Mouse (Mus musculus) thymus, postnatal 25 days (tissue): ENCODE results near the gene Ptrh2.

ENCODE experiments used
- DNase-seq: peaks from one replicate; pipeline ENCODE4 v3.0.0; 2022

The Ptrh2 gene

DNA sequence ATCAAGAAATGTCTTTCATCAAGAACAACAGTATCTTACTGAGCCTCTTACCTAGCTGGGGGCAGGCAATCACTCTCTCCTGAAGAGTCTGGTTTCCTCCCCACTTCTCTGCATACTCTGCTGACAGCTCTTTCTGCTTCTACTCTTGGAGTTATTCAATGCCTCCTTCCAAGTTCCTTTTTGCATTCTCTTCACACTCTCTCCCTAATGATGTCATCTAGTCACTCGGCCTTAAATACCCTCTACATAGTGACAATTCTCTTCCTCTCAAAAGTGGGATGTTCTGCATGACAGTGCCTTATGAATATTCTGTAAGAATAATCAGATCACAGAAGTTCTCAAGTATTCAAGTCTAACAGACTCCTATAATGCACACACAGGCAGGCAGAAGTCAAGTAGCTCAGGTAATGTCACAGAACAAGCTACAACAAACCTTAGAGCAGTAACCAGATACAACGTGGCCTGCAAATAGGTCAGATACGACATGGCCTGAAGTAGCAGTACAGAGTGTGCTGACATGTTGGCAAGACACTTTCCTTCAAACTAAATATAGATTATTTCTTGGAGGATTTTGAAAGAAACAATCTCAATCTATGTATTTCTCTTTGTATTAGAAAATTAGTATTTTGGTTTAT, 12.6 kb upstream of the Ptrh2 start:
- no peak for DNase-seq

- no peak for DNase-seq
Measured at GRCm38 (mm10) chr11:86672772-86673171, 11.0 kb upstream of the Ptrh2 start.

DNA sequence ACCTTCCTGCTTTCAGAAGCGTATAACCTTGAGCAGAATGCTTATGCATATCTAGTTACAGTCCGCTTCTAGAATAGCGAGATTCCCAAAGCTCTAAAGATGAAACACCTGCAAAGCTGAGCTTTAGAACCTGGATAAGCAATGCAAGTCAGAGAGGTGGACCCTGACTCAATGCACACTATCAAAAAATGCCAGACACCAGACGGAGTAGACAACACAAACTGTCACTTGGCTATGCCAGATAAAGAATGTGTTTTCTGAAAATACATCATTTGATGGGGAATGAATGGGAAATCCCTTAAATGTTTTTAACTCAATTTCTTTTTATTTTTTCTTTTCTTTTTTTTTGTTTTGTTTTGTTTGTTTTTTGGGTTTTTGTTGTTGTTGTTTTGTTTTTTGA, 8.3 kb upstream of the Ptrh2 start:
- no peak for DNase-seq

DNA sequence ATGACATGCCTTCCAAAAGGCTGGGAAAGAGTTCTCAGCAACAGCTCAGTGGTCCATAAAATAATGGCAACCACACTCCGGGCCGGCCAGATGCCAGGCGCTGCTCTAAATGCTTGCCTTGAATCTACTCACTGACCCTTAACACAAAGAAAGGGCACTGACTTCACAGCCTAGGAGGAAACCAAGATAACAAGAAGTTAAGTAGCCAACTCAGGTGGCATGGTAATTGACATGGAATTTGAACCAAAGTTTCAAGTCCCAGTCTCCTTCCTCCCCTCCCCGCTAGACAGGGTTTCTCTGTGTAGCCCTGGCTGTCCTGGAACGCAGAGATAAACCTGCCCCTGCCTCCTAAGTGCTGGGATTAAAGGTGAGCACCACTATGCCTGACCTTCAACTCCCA, 4.8 kb upstream of the Ptrh2 start:
- DNase-seq, result no peak

- no peak for DNase-seq
Measured at GRCm38 (mm10) chr11:86680729-86681128, 3.1 kb upstream of the Ptrh2 start.

- DNase-seq, result no peak
Measured at GRCm38 (mm10) chr11:86681423-86681822, 2.4 kb upstream of the Ptrh2 start.

DNA sequence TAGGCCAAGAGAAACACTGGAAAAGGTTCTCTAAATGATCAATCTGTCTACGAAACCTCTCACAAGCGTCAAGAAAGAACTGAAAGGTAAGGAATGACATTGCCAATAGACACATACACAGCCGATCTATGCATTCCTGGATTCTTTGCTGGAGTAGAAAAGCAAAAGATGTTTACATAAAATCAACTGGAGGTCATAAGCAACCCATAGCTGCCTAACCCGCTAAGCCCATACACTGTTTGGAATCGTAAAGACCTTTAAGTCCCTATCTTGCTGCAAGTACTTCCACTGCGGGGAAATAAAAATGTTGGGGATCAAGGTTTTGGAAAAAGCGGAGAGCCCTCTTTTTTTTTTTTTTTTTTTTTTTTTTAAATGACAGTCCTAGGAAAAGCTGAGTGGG, 924 bp upstream of the Ptrh2 start:
- DNase-seq, result no peak

DNA sequence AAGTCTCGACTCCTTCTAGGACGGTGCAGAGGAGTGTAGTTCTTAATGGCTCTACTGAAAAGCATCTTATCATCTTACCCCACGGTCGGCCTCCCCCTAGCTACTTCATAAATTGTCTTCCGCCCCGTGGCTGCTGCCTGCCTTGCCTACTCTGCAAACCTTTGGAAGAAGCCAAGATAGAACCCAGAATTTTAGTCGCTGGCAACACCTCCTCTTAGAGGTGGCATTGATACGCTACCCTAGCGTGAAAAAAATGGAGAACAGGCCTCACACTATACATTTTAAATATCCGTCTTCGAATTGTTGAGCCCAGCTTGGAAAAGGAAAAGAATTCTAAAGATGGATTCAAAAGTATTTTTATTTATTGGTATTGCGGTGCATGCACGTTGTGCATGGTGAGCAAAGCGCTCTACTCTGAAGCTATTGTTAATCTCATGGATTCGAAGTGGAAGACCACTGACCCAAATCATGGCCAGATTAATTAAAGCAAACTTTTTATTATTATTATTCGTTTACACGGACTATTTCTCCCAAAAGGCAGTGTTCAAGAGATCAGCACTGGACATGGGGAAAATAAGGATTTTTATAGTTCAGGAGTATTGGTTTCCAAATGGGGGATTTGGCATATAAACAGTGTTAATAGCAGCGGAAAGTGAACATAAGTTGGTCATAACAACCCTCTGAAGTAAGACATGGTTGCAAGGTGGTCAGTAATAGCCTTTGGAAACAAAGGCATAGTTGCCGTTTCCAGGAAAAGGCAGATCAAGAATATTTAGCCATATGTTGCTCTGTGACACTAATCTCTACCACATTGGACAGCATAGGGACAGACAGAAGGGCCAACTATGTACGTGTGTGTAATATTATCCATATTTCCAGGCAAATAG, 584 bp downstream of the Ptrh2 start:
- no peak for DNase-seq

- no peak for DNase-seq
Measured at GRCm38 (mm10) chr11:86685366-86685765, 1.6 kb downstream of the Ptrh2 start.

- no peak for DNase-seq
Measured at GRCm38 (mm10) chr11:86690383-86690782, 6.6 kb downstream of the Ptrh2 start.

- no peak for DNase-seq
Measured at GRCm38 (mm10) chr11:86691482-86691881, 7.7 kb downstream of the Ptrh2 start.

DNA sequence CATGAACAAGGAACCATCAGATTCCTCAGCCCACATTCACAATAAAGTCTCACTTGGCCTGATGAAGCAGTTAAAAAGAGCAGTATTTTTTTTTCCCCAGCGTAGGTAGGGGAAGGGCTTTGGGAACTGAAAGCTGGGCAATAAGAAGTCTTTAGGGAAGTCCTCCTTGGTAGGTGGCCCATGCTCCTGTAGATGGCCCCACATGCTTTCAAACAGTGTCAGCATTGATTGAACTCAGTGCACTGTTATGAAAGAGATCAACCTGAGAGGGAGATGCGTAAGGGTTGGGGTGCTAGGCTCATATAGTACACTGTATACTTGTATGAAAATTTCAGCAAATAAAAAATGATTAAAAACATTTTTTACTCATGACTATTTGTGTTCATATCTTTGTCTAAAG, 8.2 kb downstream of the Ptrh2 start:
- no peak for DNase-seq

- no peak for DNase-seq
Measured at GRCm38 (mm10) chr11:86692546-86692945, 8.8 kb downstream of the Ptrh2 start.

GRCm38 (mm10) chr11:86695461-86695860, 11.7 kb downstream of the Ptrh2 start:
- DNase-seq, result no peak

- DNase-seq, result no peak
Measured at GRCm38 (mm10) chr11:86701151-86701550, 17.4 kb downstream of the Ptrh2 start.

DNA sequence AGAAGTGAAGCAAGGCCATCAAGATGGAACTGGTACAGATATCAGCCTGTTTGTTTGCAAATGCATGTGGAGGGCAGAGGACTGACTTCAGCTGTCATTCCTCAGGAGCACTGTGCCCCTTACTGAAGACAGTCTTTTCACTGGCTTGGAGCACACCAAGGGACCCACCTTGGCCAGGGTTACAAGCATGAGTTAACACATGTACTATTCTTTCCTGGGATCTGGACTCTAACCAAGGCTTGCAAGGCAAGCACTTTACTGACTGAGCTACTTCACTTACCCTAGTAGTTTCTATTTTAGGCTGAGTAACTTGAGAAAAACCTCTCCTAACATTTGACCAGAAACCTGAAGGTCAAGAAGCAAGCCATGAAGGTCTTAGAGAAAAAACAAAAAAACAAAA, 30.8 kb downstream of the Ptrh2 start:
- DNase-seq, result no peak

- DNase-seq, result no peak
Measured at GRCm38 (mm10) chr11:86717306-86718065, 33.7 kb downstream of the Ptrh2 start.

DNA sequence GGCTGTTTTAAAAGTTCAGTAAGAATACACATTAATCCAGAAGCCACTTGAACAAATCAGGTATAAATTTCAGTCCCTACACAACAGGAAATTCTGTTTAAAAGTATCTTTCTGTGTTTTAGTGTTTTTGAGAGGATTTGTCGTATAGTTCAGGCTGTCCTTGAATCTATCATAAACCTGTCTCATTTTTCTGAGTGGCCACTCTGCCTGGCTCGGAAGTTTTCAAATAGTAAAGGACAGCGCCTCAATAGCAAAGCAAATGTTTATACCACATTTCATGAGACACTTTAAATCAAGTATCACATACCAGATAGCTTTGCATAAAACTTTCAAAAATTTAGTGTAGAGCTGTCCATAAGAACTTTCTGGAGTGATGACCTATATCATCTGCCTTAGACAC, 34.6 kb downstream of the Ptrh2 start:
- DNase-seq, result no peak

GRCm38 (mm10) chr11:86719390-86719789, 35.6 kb downstream of the Ptrh2 start:
- no peak for DNase-seq

GRCm38 (mm10) chr11:86724004-86724403, 40.2 kb downstream of the Ptrh2 start:
- DNase-seq, result no peak

DNA sequence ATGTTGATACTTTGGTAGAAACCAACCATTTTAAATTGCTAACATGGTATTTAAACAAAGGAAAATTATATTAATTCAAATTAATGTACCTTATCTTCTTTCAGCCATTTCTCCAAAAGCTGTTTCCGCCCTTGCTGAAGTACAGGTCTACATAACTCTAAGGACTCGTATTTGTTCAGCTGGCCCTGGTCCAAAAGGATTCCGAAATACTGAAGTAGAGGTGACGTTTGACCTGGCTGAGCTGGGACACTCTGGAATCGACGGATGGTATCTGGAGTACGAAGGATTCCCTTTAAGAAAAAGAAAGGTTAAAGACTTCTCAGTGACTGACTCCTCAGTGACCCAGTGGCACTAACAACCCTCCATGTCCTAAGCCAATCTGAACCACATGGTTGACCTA, 41.2 kb downstream of the Ptrh2 start:
- no peak for DNase-seq

DNA sequence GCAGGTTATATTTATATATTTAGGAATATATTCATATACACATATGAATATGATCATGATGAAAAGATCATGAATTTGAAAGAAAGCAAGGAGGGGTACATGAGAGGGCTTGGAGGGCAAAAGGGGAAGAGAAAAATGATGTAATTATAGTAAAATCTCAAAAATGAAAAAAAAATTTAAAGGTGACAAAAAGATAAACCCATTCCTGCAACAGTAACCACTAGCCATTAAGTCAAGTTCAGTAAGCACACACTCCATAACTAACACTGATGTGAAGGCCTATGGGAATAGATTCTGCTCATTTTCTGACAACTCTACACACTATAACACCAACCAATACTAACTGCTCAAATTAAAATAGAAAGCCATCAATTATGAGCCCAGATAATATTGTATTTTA, 41.8 kb downstream of the Ptrh2 start:
- DNase-seq, result no peak

- no peak for DNase-seq
Measured at GRCm38 (mm10) chr11:86731443-86731842, 47.7 kb downstream of the Ptrh2 start.
